Mouse (Mus musculus) urinary bladder, postnatal 4 days (tissue): ENCODE results near the gene Fndc3c1.
"Not testable (repeated sequence)": the region's sequence is repeated elsewhere in the genome, so short reads cannot be mapped to it uniquely, and the experiment has no call there.

Experiments used
- DNase-seq, 2 experiments: peaks; one replicate each; pipeline ENCODE4 v3.0.0; 2021 to 2022; ENCODE audit warnings: low spot score in 2 of 2

Gene Fndc3c1

GRCm38 (mm10) chrX:106485101-106485651 is at the start of gene Fndc3c1:
TSS of gene Fndc3c1 (minus strand) at chrX:106485401.
- no peak for DNase-seq

GRCm38 (mm10) chrX:106486451-106486850 is 1.2 kb upstream of the Fndc3c1 start:
- no peak for DNase-seq

- DNase-seq: no peak
Measured at GRCm38 (mm10) chrX:106485671-106486070, 470 bp upstream of the Fndc3c1 start.

GRCm38 (mm10) chrX:106479891-106480290 is 5.3 kb downstream of the Fndc3c1 start:
- not testable (repeated sequence) for DNase-seq

GRCm38 (mm10) chrX:106385304-106385703 is 99.9 kb downstream of the Fndc3c1 start:
- no peak for DNase-seq

- no peak for DNase-seq
Measured at GRCm38 (mm10) chrX:106380608-106381007, 104.6 kb downstream of the Fndc3c1 start.
